Mouse (Mus musculus) liver, embryonic 14.5 days (tissue): ENCODE results near the gene Zfp90. TPM values are rescaled to one million over a fixed set of nuclear protein-coding genes. Genes with fewer than 3 reads are reported as not detected.

Experiments used
- ATAC-seq: fragments of 200-750 bp; cut with Nextera tagmentation; 2 replicates; pipeline ENCODE4 v1.8.0; 2017; ENCODE audit warnings: moderate number of reproducible peaks, mild to moderate bottlenecking, moderate library complexity; ENCODE audit not compliant: insufficient read depth
- DNase-seq, 3 experiments: peaks; one replicate each; pipeline ENCODE4 v3.0.0-alpha.2; 2012 to 2013; ENCODE audit warnings: low read depth in 3 of 3, low spot score in 3 of 3
- H3K27ac ChIP-seq: fragments of 300-500 bp; sonication (generic); 2 replicates; pipeline ENCODE4 v1.5.1; 2014; ENCODE audit warnings: moderate library complexity, mild to moderate bottlenecking, control low read depth, inconsistent platforms
- H3K27me3 ChIP-seq: fragments of 300-500 bp; sonication (generic); 2 replicates; pipeline ENCODE4 v1.6.1; 2014; ENCODE audit warnings: mild to moderate bottlenecking, low read length, moderate library complexity; ENCODE audit not compliant: control insufficient read depth, insufficient read depth
- H3K36me3 ChIP-seq: fragments of 300-500 bp; sonication (generic); replicated peaks from 2 replicates; pipeline ENCODE4 v1.6.1; 2014; ENCODE audit warnings: low read depth; ENCODE audit not compliant: control insufficient read depth, insufficient read depth
- H3K4me1 ChIP-seq, 2 experiments: fragments of 200-500 bp in 1 of 2; fragments of 300-500 bp in 1 of 2; sonication (generic) in 1 of 2; replicated peaks; 2 replicates each; pipeline ENCODE4 v1.6.1; 2012 to 2014; ENCODE audit warnings: antibody characterized with exemption in 1 of 2, inconsistent platforms in 1 of 2, low read length in 1 of 2; ENCODE audit not compliant: control insufficient read depth in 2 of 2, insufficient read depth in 2 of 2
- H3K4me2 ChIP-seq: fragments of 300-500 bp; sonication (generic); 2 replicates; pipeline ENCODE4 v1.6.1; 2014; ENCODE audit warnings: low read depth, mild to moderate bottlenecking, control low read depth, moderate library complexity
- H3K4me3 ChIP-seq, 2 experiments: fragments of 200-500 bp in 1 of 2; fragments of 300-500 bp in 1 of 2; sonication (generic) in 1 of 2; 2 replicates each; pipeline ENCODE4 v1.5.1; 2012 to 2014; ENCODE audit warnings: low read depth in 2 of 2, low read length in 2 of 2, mild to moderate bottlenecking in 2 of 2, control low read depth in 1 of 2, inconsistent platforms in 1 of 2, moderate library complexity in 1 of 2; ENCODE audit not compliant: insufficient read depth in 1 of 2
- H3K9ac ChIP-seq: fragments of 300-500 bp; sonication (generic); replicated peaks from 2 replicates; pipeline ENCODE4 v1.6.1; 2014; ENCODE audit warnings: mild to moderate bottlenecking, control low read depth, moderate library complexity
- H3K9me3 ChIP-seq: fragments of 300-500 bp; sonication (generic); 2 replicates; pipeline ENCODE4 v1.6.1; 2016; ENCODE audit warnings: low read length, mixed read lengths; ENCODE audit not compliant: control insufficient read depth
- CTCF ChIP-seq: IDR thresholded peaks from 2 replicates; pipeline ENCODE4 v1.5.1; 2016; ENCODE audit warnings: antibody characterized with exemption, low read depth, control low read depth
- EP300 ChIP-seq: IDR thresholded peaks from 2 replicates; pipeline ENCODE4 v1.6.1; 2016; ENCODE audit warnings: antibody characterized with exemption, low read depth
- WGBS: fragments of 180-500 bp; shearing (Covaris S2); extraction: QIAGEN DNeasy Blood & Tissue Kit; methylation state at CpG from one replicate; pipeline ENCODE4 v1.1.7; 2014; ENCODE audit not compliant: insufficient replicate concordance; 5-methylcytosine and 5-hydroxymethylcytosine counted together
- polyA plus RNA-seq, 2 experiments: library from polyadenylated mRNA; depleted of rRNA in 1 of 2; stranded (reverse) in 1 of 2; unstranded in 1 of 2; fragments of >200 nt; fragmentation: Nextera tagmentation in 1 of 2; extraction: Ambion mirVana in 1 of 2; gene quantifications; 2 replicates each; pipeline versions ENCODE4 v1.2.1 to v1.2.3; 2012 to 2014

Zfp90 gene
- polyA plus RNA-seq, 2 experiments: 1.9 TPM

- H3K4me2 ChIP-seq: no peak overlapping the region
- no peak for ATAC-seq
Measured at GRCm38 (mm10) chr8:106410055-106410454, 5.1 kb upstream of the Zfp90 start.

GRCm38 (mm10) chr8:106410564-106410963, 4.6 kb upstream of the Zfp90 start:
- H3K4me2 ChIP-seq: no peak overlapping the region
- peaks cover 4 to 9% of the 10 kb centered on the region in 2 experiments for H3K4me1 ChIP-seq
- WGBS: 63% methylated on average over 7 of the region's 7 CpGs
- no peak overlapping the region for H3K27ac ChIP-seq
- H3K36me3 ChIP-seq: no peaks in the 10 kb centered on the region
- no peaks in the 10 kb centered on the region for H3K27me3 ChIP-seq
- TF ChIP-seq CTCF (no peak), EP300 (no peak)
- no peak for ATAC-seq
- H3K9ac ChIP-seq: no peak overlapping the region
- no peak for DNase-seq
- H3K4me3 ChIP-seq: no peak overlapping the region
- no peaks in the 10 kb centered on the region for H3K9me3 ChIP-seq

More at GRCm38 (mm10) chr8:106410055-106410454, 5.1 kb upstream of the Zfp90 start:
- 41% methylated on average over 7 of the region's 7 CpGs for WGBS
- DNase-seq: no peak
- no peak overlapping the region for H3K27ac ChIP-seq
- no peak overlapping the region for H3K9ac ChIP-seq
- H3K36me3 ChIP-seq: no peaks in the 10 kb centered on the region
- no peak for TF ChIP-seq CTCF
- TF ChIP-seq EP300: no peak
- no peaks in the 10 kb centered on the region for H3K9me3 ChIP-seq
- no peak overlapping the region for H3K4me3 ChIP-seq
- H3K27me3 ChIP-seq: no peaks in the 10 kb centered on the region
- peaks cover 4 to 9% of the 10 kb centered on the region in 2 experiments for H3K4me1 ChIP-seq

DNA sequence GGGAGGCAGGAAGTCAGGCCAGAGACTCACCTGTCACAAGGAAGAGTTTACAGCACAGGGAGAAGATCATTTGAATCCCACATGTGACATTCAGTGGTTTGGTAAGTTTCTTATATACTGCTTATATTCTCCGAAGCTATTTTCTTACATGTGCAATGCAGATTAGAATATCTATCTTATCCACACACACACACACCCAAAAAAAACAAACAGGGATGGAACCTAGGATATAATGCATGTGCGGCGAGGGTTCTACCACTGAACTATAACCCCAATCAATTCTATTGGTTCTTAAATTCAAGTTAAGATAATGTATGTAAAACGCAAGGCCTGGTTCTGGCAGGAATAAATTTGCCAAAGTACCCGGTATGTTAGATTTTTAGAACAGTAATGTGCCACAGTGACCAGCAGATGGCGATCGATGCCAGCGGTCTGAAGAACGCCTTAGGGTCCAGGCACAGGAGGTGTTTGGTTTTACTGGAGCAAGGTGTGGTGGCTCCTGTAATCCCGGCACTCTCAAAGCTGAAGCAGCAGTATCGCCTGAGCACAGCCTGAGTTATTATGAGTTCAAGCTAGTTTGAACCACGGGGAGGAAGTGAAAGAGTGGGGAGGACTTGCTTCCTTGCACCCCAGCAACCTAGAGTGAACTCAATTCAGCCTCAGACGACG, 3.2 kb upstream of the Zfp90 start:
- peaks cover 4 to 11% of the 10 kb centered on the region in 2 experiments for H3K4me1 ChIP-seq
- TF ChIP-seq CTCF (peak; percentile 89), EP300 (peak; percentile 46; the same call in 1 of the 2 replicates)
- peak overlapping the region; percentile 35; the same call in 1 of the 2 replicates for H3K4me2 ChIP-seq
- ATAC-seq: peak; percentile 44
- H3K9ac ChIP-seq: no peak overlapping the region
- H3K27me3 ChIP-seq: no peaks in the 10 kb centered on the region
- peak; percentile 33 to 46 (median 34) for DNase-seq
- H3K4me3 ChIP-seq: no peak overlapping the region
- no peak overlapping the region for H3K27ac ChIP-seq
- H3K9me3 ChIP-seq: no peaks in the 10 kb centered on the region
- H3K36me3 ChIP-seq: no peaks in the 10 kb centered on the region
- WGBS: 10% methylated on average over 14 of the region's 14 CpGs

DNA sequence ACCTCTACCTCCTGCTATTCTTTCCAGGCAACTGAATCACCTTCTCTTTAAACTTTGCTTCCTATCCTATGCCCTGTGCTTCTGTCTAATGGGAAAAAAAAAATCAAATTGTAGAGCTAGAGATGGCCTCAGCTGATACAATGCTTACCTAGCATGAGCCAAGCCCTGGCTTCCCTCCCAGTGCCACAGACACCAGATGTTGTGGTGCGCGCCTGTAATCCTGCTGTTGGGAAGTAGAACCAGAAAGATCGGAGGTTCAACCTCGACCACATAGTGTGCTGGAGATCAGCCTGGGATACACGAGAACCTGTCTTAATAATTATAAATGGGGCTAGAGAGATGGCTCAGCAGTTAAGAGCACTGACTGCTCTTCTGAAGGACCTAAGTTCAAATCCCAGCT, 2.6 kb downstream of the Zfp90 start:
- Histone ChIP-seq H3K4me2 (no peak overlapping the region), H3K9me3 (no peaks in the 10 kb centered on the region), H3K27me3 (no peaks in the 10 kb centered on the region), H3K9ac (no peak overlapping the region), H3K4me1 (peaks cover 0 to 2% of the 10 kb centered on the region in 2 experiments; a peak in 1 of 4 replicates), H3K36me3 (peaks cover 2% of the 10 kb centered on the region; the same call in 1 of the 2 replicates), H3K4me3 (no peak overlapping the region), H3K27ac (no peak overlapping the region)
- 67% methylated on average over 5 of the region's 5 CpGs for WGBS
- no peak for TF ChIP-seq EP300
- DNase-seq (no peak), ATAC-seq (no peak)

DNA sequence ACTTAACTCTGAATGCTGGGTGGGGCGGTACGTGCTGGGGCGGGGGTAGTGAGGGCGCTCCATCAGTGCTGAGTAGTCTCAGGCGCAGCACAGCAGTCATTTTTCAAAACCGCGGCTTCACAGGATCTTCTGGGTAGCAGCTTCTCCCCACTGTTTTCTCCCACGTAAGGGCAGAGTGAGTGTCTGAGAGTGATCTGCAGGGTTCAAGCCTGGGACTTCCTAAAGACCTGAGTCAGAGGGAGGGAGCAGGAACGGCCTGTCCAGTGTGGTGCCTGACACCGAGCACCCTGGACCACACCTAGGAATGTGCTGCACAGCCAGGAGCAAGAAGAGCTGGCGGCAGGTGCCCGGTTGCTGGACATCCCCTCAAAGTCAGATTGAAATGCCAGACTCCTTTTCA, 16.0 kb downstream of the Zfp90 start:
- TF ChIP-seq EP300 (no peak), CTCF (no peak)
- no peak for ATAC-seq

More for the DNA sequence above, 16.0 kb downstream of the Zfp90 start:
- no peak overlapping the region for H3K9ac ChIP-seq
- no peaks in the 10 kb centered on the region for H3K4me1 ChIP-seq
- H3K36me3 ChIP-seq: no peaks in the 10 kb centered on the region
- DNase-seq: no peak
- H3K4me3 ChIP-seq: no peak overlapping the region
- H3K27ac ChIP-seq: no peak overlapping the region
- no peaks in the 10 kb centered on the region for H3K27me3 ChIP-seq
- H3K4me2 ChIP-seq: no peak overlapping the region
- no peaks in the 10 kb centered on the region for H3K9me3 ChIP-seq
- 26% methylated on average over 12 of the region's 12 CpGs for WGBS
